Mouse (Mus musculus) liver, postnatal 0 days (tissue): ENCODE results near the gene A830031A19Rik. TPM values are rescaled to one million over a fixed set of nuclear protein-coding genes. Genes with fewer than 3 reads are reported as not detected.

Experiments used
- ATAC-seq: fragments of 200-750 bp; cut with Nextera tagmentation; 2 replicates; pipeline ENCODE4 v1.8.0; 2017; ENCODE audit warnings: mild to moderate bottlenecking, moderate library complexity
- DNase-seq: peaks from one replicate; pipeline ENCODE4 v3.0.0-alpha.2; 2016
- H3K27ac ChIP-seq: fragments of 300-500 bp; sonication (generic); 2 replicates; pipeline ENCODE4 v1.5.1; 2014; ENCODE audit warnings: antibody characterized with exemption, moderate library complexity, mild to moderate bottlenecking, low read depth
- H3K27me3 ChIP-seq: fragments of 300-500 bp; sonication (generic); 2 replicates; pipeline ENCODE4 v1.6.1; 2014; ENCODE audit warnings: low read length, control low read depth, mixed read lengths; ENCODE audit not compliant: insufficient read depth
- H3K36me3 ChIP-seq: fragments of 300-500 bp; sonication (generic); replicated peaks from 2 replicates; pipeline ENCODE4 v1.6.1; 2014; ENCODE audit warnings: mild to moderate bottlenecking, control low read depth, low read length, moderate library complexity, mixed read lengths; ENCODE audit not compliant: insufficient read depth
- H3K4me1 ChIP-seq: fragments of 300-500 bp; sonication (generic); 2 replicates; pipeline ENCODE4 v1.6.1; 2014; ENCODE audit warnings: antibody characterized with exemption, mild to moderate bottlenecking, control low read depth; ENCODE audit not compliant: insufficient read depth
- H3K4me2 ChIP-seq: fragments of 300-500 bp; sonication (generic); 2 replicates; pipeline ENCODE4 v1.6.1; 2014; ENCODE audit warnings: low read depth, mild to moderate bottlenecking, low read length, moderate library complexity, mixed read lengths
- H3K4me3 ChIP-seq: fragments of 300-500 bp; sonication (generic); 2 replicates; pipeline ENCODE4 v1.5.1; 2014; ENCODE audit warnings: low read depth, low read length
- H3K9ac ChIP-seq: fragments of 300-500 bp; sonication (generic); replicated peaks from 2 replicates; pipeline ENCODE4 v1.6.1; 2014; ENCODE audit warnings: mild to moderate bottlenecking, moderate library complexity
- H3K9me3 ChIP-seq: fragments of 300-500 bp; sonication (generic); 2 replicates; pipeline ENCODE4 v1.6.1; 2016; ENCODE audit warnings: mild to moderate bottlenecking, control low read depth, low read length, mixed read lengths
- CTCF ChIP-seq: sonication (generic); IDR thresholded peaks from 2 replicates; pipeline ENCODE4 v1.5.1; 2016; ENCODE audit warnings: antibody characterized with exemption, low read depth
- EP300 ChIP-seq: IDR thresholded peaks from 2 replicates; pipeline ENCODE4 v1.6.1; 2016; ENCODE audit warnings: antibody characterized with exemption, low read depth, mild to moderate bottlenecking
- WGBS: fragments of 180-500 bp; shearing (Covaris S2); extraction: QIAGEN DNeasy Blood & Tissue Kit; methylation state at CpG from one replicate; pipeline ENCODE4 v1.1.7; 2014; ENCODE audit not compliant: insufficient replicate concordance; 5-methylcytosine and 5-hydroxymethylcytosine counted together
- polyA plus RNA-seq: library from polyadenylated mRNA; unstranded; fragments of >200 nt; fragmentation: Nextera tagmentation; extraction: Ambion mirVana; gene quantifications from 2 replicates; pipeline ENCODE4 v1.2.1, GENCODE M21; 2015

The A830031A19Rik gene
- polyA plus RNA-seq, 1 experiment from 2014 or later = not detected

- WGBS = 42% methylated on average over 3 of the region's 3 CpGs
- Histone ChIP-seq H3K9me3 (no peaks in the 10 kb centered on the region), H3K4me3 (no peak overlapping the region), H3K36me3 (peaks cover 16% of the 10 kb centered on the region), H3K27ac (no peak overlapping the region), H3K4me2 (peak overlapping the region; percentile 92; the same call in 1 of the 2 replicates), H3K4me1 (peaks cover 21% of the 10 kb centered on the region), H3K9ac (no peak overlapping the region), H3K27me3 (peaks cover 17% of the 10 kb centered on the region; the same call in 1 of the 2 replicates)
- no peak for ATAC-seq
- TF ChIP-seq CTCF (no peak), EP300 (no peak)
- DNase-seq = no peak
Observed at GRCm38 (mm10) chr11:24084077-24084476, 9.2 kb upstream of the A830031A19Rik start.

GRCm38 (mm10) chr11:24083423-24083822 lies 8.6 kb upstream of the A830031A19Rik start:
- Histone ChIP-seq H3K27ac (0 out of 2 replicates have a peak overlapping the region, but pooled peaks have one; percentile 0), H3K9ac (peak overlapping the region; percentile 47; the same call in 1 of the 2 replicates), H3K4me2 (peak overlapping the region; percentile 92), H3K4me1 (peaks cover 24% of the 10 kb centered on the region), H3K27me3 (peaks cover 16% of the 10 kb centered on the region), H3K36me3 (peaks cover 16% of the 10 kb centered on the region), H3K4me3 (peak overlapping the region; percentile 71), H3K9me3 (no peaks in the 10 kb centered on the region)
- TF ChIP-seq CTCF (no peak), EP300 (no peak)
- DNase-seq (no peak), ATAC-seq (no peak)
- 41% methylated on average over 7 of the region's 7 CpGs for WGBS

DNA sequence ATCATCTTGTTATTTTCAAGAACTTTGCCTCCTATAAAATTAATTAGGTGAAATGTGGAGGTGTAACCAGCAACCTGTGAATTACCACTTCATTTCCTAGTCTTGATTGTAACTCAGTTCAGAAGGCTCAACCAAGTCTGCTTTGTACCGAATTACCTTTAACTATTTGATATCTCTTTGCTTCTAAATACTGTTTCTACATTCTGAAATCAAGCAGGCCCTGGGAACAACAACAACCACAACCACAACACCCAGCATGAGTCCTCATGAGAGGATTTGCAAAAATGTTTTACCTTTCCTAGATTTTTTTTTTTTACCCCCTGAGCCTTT lies 8.2 kb upstream of the A830031A19Rik start:
- Histone ChIP-seq H3K27ac (0 out of 2 replicates have a peak overlapping the region, but pooled peaks have one; percentile 0), H3K4me1 (peaks cover 27% of the 10 kb centered on the region), H3K36me3 (peaks cover 16% of the 10 kb centered on the region)

DNA sequence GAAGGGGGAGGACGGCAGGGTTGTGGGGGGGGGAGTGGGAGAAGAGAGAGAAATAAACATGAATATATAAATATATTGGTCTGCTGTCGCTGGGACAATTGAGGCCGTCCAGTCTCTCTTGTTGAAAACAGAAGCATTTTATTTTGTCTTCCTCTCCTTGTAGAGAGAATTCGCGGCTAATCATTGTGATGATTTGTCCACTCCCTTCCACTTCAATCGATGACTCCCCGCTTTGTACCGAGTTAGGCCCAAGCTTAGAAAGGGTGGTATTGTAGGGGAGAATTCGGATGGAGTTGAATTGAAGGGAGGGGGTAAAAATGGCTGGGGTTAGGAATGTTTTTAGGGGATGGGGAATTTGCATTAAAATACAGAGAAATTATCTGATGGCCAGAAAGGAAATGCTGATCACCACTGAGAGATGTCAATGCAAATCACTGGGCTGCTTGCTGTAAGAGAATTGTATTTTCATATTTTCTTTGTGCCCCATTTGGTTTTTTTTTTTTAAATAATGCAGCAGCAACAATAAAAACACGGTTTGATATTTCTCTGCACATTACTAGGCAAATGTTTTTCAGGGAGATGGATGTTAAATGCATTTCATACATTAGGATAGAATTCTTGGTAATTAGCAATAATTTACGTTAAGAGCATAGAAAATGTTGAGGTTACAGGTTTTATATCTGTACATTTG lies 7.7 kb upstream of the A830031A19Rik start:
- H3K4me1 ChIP-seq = peaks cover 27% of the 10 kb centered on the region
- peak overlapping the region; percentile 92 for H3K4me2 ChIP-seq
- no peak for ATAC-seq
- no peak for DNase-seq
- TF ChIP-seq EP300 (no peak), CTCF (no peak)
- WGBS = 26% methylated on average over 11 of the region's 11 CpGs
- no peak overlapping the region for H3K27ac ChIP-seq
- peaks cover 12% of the 10 kb centered on the region; the same call in 1 of the 2 replicates for H3K36me3 ChIP-seq
- H3K27me3 ChIP-seq = peaks cover 19% of the 10 kb centered on the region
- no peaks in the 10 kb centered on the region for H3K9me3 ChIP-seq
- H3K9ac ChIP-seq = peak overlapping the region; percentile 80
- peak overlapping the region; percentile 71 for H3K4me3 ChIP-seq

More for the DNA sequence above, 8.2 kb upstream of the A830031A19Rik start:
- H3K9ac ChIP-seq = peak overlapping the region; percentile 47; the same call in 1 of the 2 replicates
- 26% methylated on average over 1 of the region's 1 CpGs for WGBS
- H3K9me3 ChIP-seq = no peaks in the 10 kb centered on the region
- H3K4me3 ChIP-seq = peak overlapping the region; percentile 71
- no peak for TF ChIP-seq CTCF
- TF ChIP-seq EP300 = no peak
- peaks cover 19% of the 10 kb centered on the region for H3K27me3 ChIP-seq
- ATAC-seq = no peak
- H3K4me2 ChIP-seq = peak overlapping the region; percentile 92
- DNase-seq = no peak

GRCm38 (mm10) chr11:24081687-24082384 lies 7.0 kb upstream of the A830031A19Rik start:
- H3K4me2 ChIP-seq = peak overlapping the region; percentile 92
- under 1% methylated on average over 43 of the region's 43 CpGs for WGBS
- ATAC-seq (no peak), DNase-seq (peak; percentile 65)
- H3K9ac ChIP-seq = peak overlapping the region; percentile 80
- peaks cover 27% of the 10 kb centered on the region for H3K4me1 ChIP-seq
- peak overlapping the region; percentile 74 for H3K27ac ChIP-seq
- H3K27me3 ChIP-seq = peaks cover 19% of the 10 kb centered on the region
- peak overlapping the region; percentile 71 for H3K4me3 ChIP-seq
- TF ChIP-seq EP300 (no peak), CTCF (0 out of 2 replicates have a peak, but pooled peaks have one; percentile 1)
- no peaks in the 10 kb centered on the region for H3K9me3 ChIP-seq
- H3K36me3 ChIP-seq = peaks cover 11% of the 10 kb centered on the region; the same call in 1 of the 2 replicates

DNA sequence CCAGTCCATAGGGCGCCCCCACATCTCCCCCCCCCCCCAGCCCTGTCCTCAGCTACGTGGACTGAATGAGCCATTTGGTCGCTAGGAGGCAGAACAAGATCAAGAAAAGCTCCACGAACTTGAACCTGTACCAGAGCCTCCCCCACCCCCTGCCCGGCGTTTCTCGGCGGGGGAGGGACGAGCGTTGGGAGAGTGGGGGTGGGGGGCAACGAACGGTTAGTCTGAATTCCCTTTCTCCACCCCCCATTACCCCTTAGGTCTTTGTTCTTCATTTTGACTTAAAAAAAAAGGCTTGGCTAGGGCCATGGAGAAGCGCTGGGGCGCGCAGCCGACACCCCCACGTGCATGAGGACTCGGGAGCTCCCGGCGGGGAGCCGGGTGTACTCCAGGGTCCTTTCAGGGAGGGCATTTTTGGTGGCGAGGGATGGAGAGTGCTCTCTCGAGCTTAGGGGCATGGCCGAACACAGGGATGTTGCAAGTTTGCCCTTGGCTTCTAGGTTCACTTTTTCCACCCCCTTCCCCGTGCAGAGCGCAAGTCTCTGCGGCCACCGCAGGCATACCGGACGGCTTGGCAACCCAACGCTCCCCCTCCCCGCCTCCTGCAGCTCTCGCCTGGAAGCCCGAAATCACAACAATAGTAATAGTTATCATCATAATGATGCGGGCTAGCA lies 6.3 kb upstream of the A830031A19Rik start:
- peak overlapping the region; percentile 92 for H3K4me2 ChIP-seq
- H3K4me1 ChIP-seq = peaks cover 27% of the 10 kb centered on the region
- under 1% methylated on average over 31 of the region's 35 CpGs for WGBS
- peak; percentile 69 for TF ChIP-seq CTCF
- TF ChIP-seq EP300 = no peak
- H3K27ac ChIP-seq = peak overlapping the region; percentile 74
- no peaks in the 10 kb centered on the region for H3K9me3 ChIP-seq
- DNase-seq = peak; percentile 78
- H3K36me3 ChIP-seq = peaks cover 8% of the 10 kb centered on the region; the same call in 1 of the 2 replicates
- peak overlapping the region; percentile 71 for H3K4me3 ChIP-seq
- peak; percentile 51 for ATAC-seq
- H3K9ac ChIP-seq = peak overlapping the region; percentile 80
- H3K27me3 ChIP-seq = peaks cover 22% of the 10 kb centered on the region
